Mouse (Mus musculus): Measurements from ENCODE around the gene Svop. TPM values are rescaled to one million over a fixed set of nuclear protein-coding genes. Genes with fewer than 3 reads are reported as not detected.

Gene Svop
- polyA plus RNA-seq, 1 experiment from 2014 or later = 83.2 TPM

- Histone ChIP-seq H3K4me2 (peak overlapping the region; percentile 99), H3K4me3 (peak overlapping the region; percentile 77), H3K9ac (peak overlapping the region; percentile 92), H3K27me3 (0 out of 2 replicates have a peak, but pooled peaks cover 3% of the 10 kb centered on the region), H3K9me3 (no peaks in the 10 kb centered on the region), H3K27ac (peak overlapping the region; percentile 86), H3K4me1 (replicated peaks) (peaks cover 17% of the 10 kb centered on the region), H3K36me3 (peaks cover 33% of the 10 kb centered on the region)
- WGBS = 5% methylated on average over 36 of the region's 64 CpGs
- ATAC-seq (ENCODE audit: low FRiP score) = peak; percentile 73
Measured at GRCm38 (mm10) chr5:114100390-114101099, 9.2 kb upstream of the Svop start.

DNA sequence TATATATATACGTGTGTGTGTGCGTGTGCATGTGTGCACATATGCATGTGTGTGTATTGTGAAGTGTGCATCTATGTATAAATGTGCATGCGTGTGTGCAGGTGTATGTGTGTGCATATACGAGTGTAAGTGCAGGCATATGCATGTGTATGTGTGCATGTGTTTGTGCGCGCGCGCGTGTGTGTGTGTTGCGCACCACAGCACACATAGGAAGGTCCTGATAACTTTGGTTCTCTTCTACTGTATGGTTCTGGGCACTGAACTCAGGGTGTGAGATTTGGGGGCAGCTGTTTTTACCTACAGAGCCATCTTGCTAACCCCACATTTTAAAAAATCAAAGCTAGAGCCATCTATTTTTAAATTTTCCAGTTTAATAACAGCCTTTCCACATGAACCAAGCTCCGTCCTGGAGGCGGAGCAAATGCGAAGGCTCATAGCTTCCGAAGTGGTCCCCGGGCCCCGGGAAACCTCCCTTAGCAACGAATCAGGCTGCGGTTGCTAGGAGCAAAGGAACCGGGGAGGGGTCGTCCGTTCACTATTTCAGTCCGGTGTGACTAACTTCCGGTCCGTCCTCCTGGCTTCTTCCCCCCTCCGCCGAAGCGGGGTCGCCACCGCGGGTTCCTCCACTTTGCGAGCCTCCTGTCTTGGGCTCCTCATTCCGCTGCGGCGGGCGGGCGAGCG, 8.5 kb upstream of the Svop start:
- Histone ChIP-seq H3K4me1 (replicated peaks) (peaks cover 17% of the 10 kb centered on the region), H3K9me3 (no peaks in the 10 kb centered on the region), H3K4me3 (peak overlapping the region; percentile 77), H3K4me2 (peak overlapping the region; percentile 99), H3K27ac (peak overlapping the region; percentile 86), H3K36me3 (peaks cover 26% of the 10 kb centered on the region), H3K9ac (peak overlapping the region; percentile 92), H3K27me3 (0 out of 2 replicates have a peak, but pooled peaks cover 3% of the 10 kb centered on the region)
- peak; percentile 88 for ATAC-seq (ENCODE audit: low FRiP score)
- 10% methylated on average over 35 of the region's 37 CpGs for WGBS

DNA sequence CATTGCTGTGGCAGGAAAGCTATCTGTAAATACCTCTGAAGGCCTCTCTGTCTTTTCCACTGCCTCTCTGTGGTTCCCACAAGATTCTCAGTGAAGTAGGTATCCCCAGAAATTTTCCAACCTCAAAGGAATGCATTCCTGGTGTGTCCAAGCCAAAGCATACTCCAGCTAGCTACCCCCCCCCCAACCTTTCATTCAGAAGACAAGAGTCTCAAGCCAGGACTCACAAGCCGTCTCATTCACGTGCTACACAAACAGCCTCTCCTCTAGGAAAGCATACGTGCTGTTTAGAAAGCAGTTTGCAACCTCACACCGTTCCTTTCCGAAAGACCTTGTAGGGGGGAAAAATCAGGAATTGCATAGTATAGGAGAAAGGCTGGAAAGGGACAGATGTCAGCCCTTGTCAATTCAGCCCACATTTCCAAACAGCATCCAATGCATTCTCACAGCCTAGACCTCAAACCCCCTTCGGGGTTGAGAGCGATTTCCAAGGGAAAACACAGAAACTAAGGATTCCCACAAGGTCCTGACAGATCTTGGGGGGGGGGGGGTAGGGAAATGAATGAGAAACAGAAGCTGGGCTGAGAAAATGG, 853 bp downstream of the Svop start:
- Histone ChIP-seq H3K27me3 (peaks cover 3% of the 10 kb centered on the region; the same call in 1 of the 2 replicates), H3K4me1 (replicated peaks) (peaks cover 27% of the 10 kb centered on the region), H3K36me3 (peaks cover under 1% of the 10 kb centered on the region; the same call in 1 of the 2 replicates), H3K27ac (peak overlapping the region; percentile 96), H3K4me3 (peak overlapping the region; percentile 75), H3K4me2 (peak overlapping the region; percentile 66), H3K9me3 (no peaks in the 10 kb centered on the region), H3K9ac (peak overlapping the region; percentile 95)
- ATAC-seq (ENCODE audit: low FRiP score) = peak; percentile 31
- 12% methylated on average over 7 of the region's 7 CpGs for WGBS

GRCm38 (mm10) chr5:114087875-114088480, 3.4 kb downstream of the Svop start:
- ATAC-seq (ENCODE audit: low FRiP score) = no peak
- Histone ChIP-seq H3K27ac (no peak overlapping the region), H3K4me1 (replicated peaks) (peaks cover 27% of the 10 kb centered on the region), H3K4me3 (no peak overlapping the region), H3K9ac (no peak overlapping the region), H3K36me3 (peaks cover 7% of the 10 kb centered on the region; the same call in 1 of the 2 replicates), H3K4me2 (no peak overlapping the region), H3K27me3 (no peaks in the 10 kb centered on the region), H3K9me3 (no peaks in the 10 kb centered on the region)
- 74% methylated on average over 12 of the region's 12 CpGs for WGBS

- Histone ChIP-seq H3K27me3 (no peaks in the 10 kb centered on the region), H3K27ac (no peak overlapping the region), H3K36me3 (peaks cover 7% of the 10 kb centered on the region), H3K4me2 (no peak overlapping the region), H3K9me3 (no peaks in the 10 kb centered on the region), H3K4me1 (replicated peaks) (peaks cover 21% of the 10 kb centered on the region), H3K4me3 (no peak overlapping the region), H3K9ac (no peak overlapping the region)
- WGBS = 80% methylated on average over 14 of the region's 14 CpGs
- ATAC-seq (ENCODE audit: low FRiP score) = no peak
Measured at GRCm38 (mm10) chr5:114085501-114085900, 5.9 kb downstream of the Svop start.

GRCm38 (mm10) chr5:114077009-114077408, 14.4 kb downstream of the Svop start:
- Histone ChIP-seq H3K4me2 (no peak overlapping the region), H3K27me3 (no peaks in the 10 kb centered on the region), H3K4me3 (no peak overlapping the region), H3K27ac (no peak overlapping the region), H3K4me1 (replicated peaks) (peaks cover 6% of the 10 kb centered on the region; the same call in 1 of the 2 replicates), H3K9me3 (no peaks in the 10 kb centered on the region), H3K9ac (no peak overlapping the region), H3K36me3 (peaks cover 17% of the 10 kb centered on the region)
- WGBS = 44% methylated on average over 8 of the region's 8 CpGs
- ATAC-seq (ENCODE audit: low FRiP score) = no peak

DNA sequence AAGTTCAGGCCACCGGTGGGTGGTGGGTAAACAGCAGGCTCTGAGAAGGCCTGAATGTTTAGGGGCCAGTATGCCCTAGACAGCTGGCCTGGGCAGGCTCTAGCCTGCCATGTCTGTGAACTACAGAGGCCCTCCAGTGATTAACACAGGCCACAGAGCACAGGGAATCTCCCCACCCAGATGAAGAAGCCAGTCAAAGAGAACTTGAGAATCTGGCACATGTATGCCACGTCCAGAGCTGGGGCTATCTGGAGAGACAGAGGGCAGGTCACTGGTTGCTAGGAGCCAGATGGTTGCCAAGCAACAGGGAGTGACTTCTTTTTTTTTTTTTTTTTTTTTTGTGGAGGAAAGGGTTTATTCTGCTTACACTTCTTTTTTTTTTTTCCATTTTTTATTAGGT, 19.1 kb downstream of the Svop start:
- Histone ChIP-seq H3K27me3 (no peaks in the 10 kb centered on the region), H3K9me3 (no peaks in the 10 kb centered on the region), H3K36me3 (peaks cover 14% of the 10 kb centered on the region), H3K9ac (no peak overlapping the region), H3K4me2 (no peak overlapping the region), H3K4me1 (replicated peaks) (peaks cover 6% of the 10 kb centered on the region; the same call in 1 of the 2 replicates), H3K4me3 (no peak overlapping the region), H3K27ac (no peak overlapping the region)
- 35% methylated on average over 2 of the region's 2 CpGs for WGBS
- ATAC-seq (ENCODE audit: low FRiP score) = no peak

DNA sequence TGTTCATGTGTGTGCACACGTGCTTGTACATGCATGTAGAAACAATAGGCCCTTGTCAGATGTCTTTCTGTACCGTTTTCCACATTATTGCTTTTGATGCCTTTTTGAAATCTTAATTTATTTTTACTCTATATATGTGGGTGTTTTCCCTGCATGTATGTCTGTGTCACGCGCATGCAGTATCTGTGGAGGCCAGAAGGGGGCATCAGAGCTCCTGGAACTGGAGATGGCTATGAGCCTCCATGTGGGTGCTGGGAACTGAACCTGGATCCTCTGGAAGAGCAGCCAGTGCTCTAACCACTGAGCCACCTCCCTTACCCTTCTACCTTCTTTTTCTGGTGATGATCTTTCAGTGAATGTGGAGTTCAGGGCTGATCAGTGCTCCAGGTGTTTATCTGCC, 20.5 kb downstream of the Svop start:
- WGBS = 94% methylated on average over 4 of the region's 4 CpGs
- peaks cover 5% of the 10 kb centered on the region; the same call in 1 of the 2 replicates for H3K4me1 ChIP-seq (replicated peaks)
- H3K36me3 ChIP-seq = peaks cover 12% of the 10 kb centered on the region
- H3K9me3 ChIP-seq = no peaks in the 10 kb centered on the region
- H3K4me2 ChIP-seq = no peak overlapping the region
- no peaks in the 10 kb centered on the region for H3K27me3 ChIP-seq
- no peak overlapping the region for H3K4me3 ChIP-seq
- H3K9ac ChIP-seq = no peak overlapping the region
- H3K27ac ChIP-seq = no peak overlapping the region
- no peak for ATAC-seq (ENCODE audit: low FRiP score)

DNA sequence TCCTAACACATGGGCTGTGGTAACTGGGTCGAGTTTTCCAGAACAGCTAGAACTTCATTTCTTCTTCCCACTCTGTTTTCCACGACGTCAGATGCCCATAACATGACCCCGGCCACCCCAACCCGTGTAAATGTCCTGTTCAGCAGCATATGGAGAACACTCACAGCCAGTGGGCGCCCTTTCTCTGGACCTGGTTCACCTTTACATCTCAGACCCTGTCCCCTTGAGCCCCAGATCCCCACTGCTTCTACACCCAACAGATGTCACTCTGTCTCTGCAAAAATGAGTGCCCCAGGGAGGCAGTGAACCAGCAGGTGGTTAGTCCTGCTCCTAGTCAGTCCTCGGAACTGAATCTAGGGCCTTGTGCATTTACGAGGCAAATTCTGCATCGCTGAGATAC, 23.4 kb downstream of the Svop start:
- Histone ChIP-seq H3K27ac (no peak overlapping the region), H3K4me1 (replicated peaks) (peaks cover 9% of the 10 kb centered on the region; the same call in 1 of the 2 replicates), H3K4me3 (no peak overlapping the region), H3K4me2 (no peak overlapping the region), H3K9ac (no peak overlapping the region), H3K27me3 (no peaks in the 10 kb centered on the region), H3K9me3 (no peaks in the 10 kb centered on the region), H3K36me3 (peaks cover 31% of the 10 kb centered on the region)
- ATAC-seq (ENCODE audit: low FRiP score) = no peak
- 80% methylated on average over 9 of the region's 9 CpGs for WGBS

GRCm38 (mm10) chr5:114067543-114067942, 23.8 kb downstream of the Svop start:
- H3K36me3 ChIP-seq = peaks cover 36% of the 10 kb centered on the region
- no peaks in the 10 kb centered on the region for H3K27me3 ChIP-seq
- H3K4me2 ChIP-seq = no peak overlapping the region
- H3K4me3 ChIP-seq = no peak overlapping the region
- no peak for ATAC-seq (ENCODE audit: low FRiP score)
- WGBS = 85% methylated on average over 9 of the region's 9 CpGs
- no peak overlapping the region for H3K27ac ChIP-seq
- no peak overlapping the region for H3K9ac ChIP-seq
- H3K9me3 ChIP-seq = no peaks in the 10 kb centered on the region
- H3K4me1 ChIP-seq (replicated peaks) = peaks cover 9% of the 10 kb centered on the region; the same call in 1 of the 2 replicates

DNA sequence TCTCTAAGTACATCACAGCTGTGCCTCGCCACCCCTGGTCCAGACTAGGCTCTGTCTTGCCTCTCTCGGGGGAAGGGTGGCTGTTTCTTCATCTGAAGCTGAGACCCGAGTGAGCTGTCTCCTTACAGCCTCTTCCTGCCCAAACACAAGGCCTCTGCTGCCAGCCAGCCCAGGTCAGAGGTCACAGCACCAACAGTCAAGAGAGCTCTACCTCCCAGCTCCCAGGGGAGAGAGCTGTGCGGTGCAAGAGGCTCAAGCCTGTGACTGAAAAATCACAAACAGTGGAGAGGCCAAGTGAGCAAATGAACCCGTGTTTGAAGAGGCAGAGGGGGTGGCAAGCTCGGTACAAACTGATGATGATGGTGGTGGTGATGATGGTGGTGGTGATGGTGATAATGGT, 24.8 kb downstream of the Svop start:
- no peak for ATAC-seq (ENCODE audit: low FRiP score)
- Histone ChIP-seq H3K4me2 (no peak overlapping the region), H3K27me3 (no peaks in the 10 kb centered on the region), H3K9me3 (no peaks in the 10 kb centered on the region), H3K27ac (no peak overlapping the region), H3K4me1 (replicated peaks) (0 out of 2 replicates have a peak, but pooled peaks cover 4% of the 10 kb centered on the region), H3K4me3 (no peak overlapping the region), H3K9ac (no peak overlapping the region), H3K36me3 (peaks cover 39% of the 10 kb centered on the region)
- 50% methylated on average over 6 of the region's 6 CpGs for WGBS

- Histone ChIP-seq H3K4me2 (no peak within 1 kb of the TSS), H3K4me3 (no peak within 1 kb of the TSS), H3K9me3 (no peaks in the 10 kb centered on the region), H3K36me3 (peaks cover 40% of the 10 kb centered on the region), H3K9ac (no peak within 1 kb of the TSS), H3K4me1 (replicated peaks) (0 out of 2 replicates have a peak, but pooled peaks cover 4% of the 10 kb centered on the region), H3K27ac (no peak within 1 kb of the TSS), H3K27me3 (no peaks in the 10 kb centered on the region)
- no peak for ATAC-seq (ENCODE audit: low FRiP score)
- 97% methylated on average over 6 of the region's 6 CpGs for WGBS
Measured at GRCm38 (mm10) chr5:114065161-114065560, 26.2 kb downstream of the Svop start, which contains the start of gene Usp30. Gene Usp30, plus strand, starts transcription at chr5:114065461.
